Comparison of ENCODE assay signal across 24 mouse cellular contexts in genomic region chr1:105324636-105325035, GRCm38 (mm10). TPM values are rescaled to one million over a fixed set of nuclear protein-coding genes. Genes with fewer than 3 reads are reported as not detected.
"Had no signal": no experiment of that assay in that cellular context is flagged by ENCODE, and none has a peak within 500 bp of the region (broad histone marks: within the 10 kb centered on the region; RNA-seq: fewer than 3 reads in every experiment).

No protein-coding gene starts in this region.

- H3K27ac ChIP-seq: gastrocnemius, adult 2 months; heart, adult 2 months; intestine, embryonic 15.5 days; layer of hippocampus, adult 2 months; left cerebral cortex, adult 2 months; limb, embryonic 13.5 days; limb, embryonic 15.5 days; liver, embryonic 12.5 days; liver, embryonic 14.5 days had no signal

- H3K9me3 ChIP-seq: heart, embryonic 12.5 days; intestine, embryonic 15.5 days; limb, embryonic 15.5 days; liver, embryonic 12.5 days had no signal

- H3K27me3 ChIP-seq: heart, embryonic 12.5 days; intestine, embryonic 15.5 days; limb, embryonic 13.5 days; limb, embryonic 15.5 days; liver, embryonic 12.5 days had no signal

- DNase-seq: gastrocnemius, adult 2 months; gastrocnemius, postnatal 10 days; gastrocnemius, postnatal 25 days; heart, adult 2 months; heart, postnatal 10 days; heart, postnatal 4 days; kidney, adult 18-20 months; kidney, adult 8-10 months; kidney, postnatal 10 days; kidney, postnatal 25 days; kidney, postnatal 4 days; left cerebral cortex, postnatal 4 days had no signal

- H3K4me1 ChIP-seq: heart, embryonic 12.5 days; intestine, embryonic 15.5 days; limb, embryonic 13.5 days; limb, embryonic 15.5 days; liver, embryonic 12.5 days had no signal

- H3K36me3 ChIP-seq: heart, embryonic 12.5 days; intestine, embryonic 15.5 days; limb, embryonic 13.5 days; limb, embryonic 15.5 days; liver, embryonic 12.5 days had no signal

- ATAC-seq: hindbrain, embryonic 16.5 days; inflammation-experienced regulatory T-cells, adult 6 months; intestine, embryonic 15.5 days; intestine, postnatal 0 days; liver, embryonic 12.5 days had no signal

- H3K4me2 ChIP-seq: heart, embryonic 12.5 days; intestine, embryonic 15.5 days; limb, embryonic 13.5 days; limb, embryonic 15.5 days; liver, embryonic 12.5 days had no signal

- H3K4me3 ChIP-seq: gastrocnemius, adult 2 months; heart, adult 2 months; heart, embryonic 12.5 days; intestine, embryonic 15.5 days; layer of hippocampus, adult 2 months; left cerebral cortex, adult 2 months; limb, embryonic 13.5 days; limb, embryonic 15.5 days; liver, embryonic 12.5 days had no signal

- H3K9ac ChIP-seq: heart, embryonic 12.5 days; intestine, embryonic 15.5 days; limb, embryonic 13.5 days; limb, embryonic 15.5 days; liver, embryonic 12.5 days; liver, embryonic 14.5 days had no signal

RNA-seq across cellular contexts. Expression of gene Rnf152, which starts 31.9 kb away (rescaled TPM):
- total RNA-seq: granulocyte monocyte progenitor cell, adult 5-6 weeks had no signal
